Mouse (Mus musculus) mesoderm, embryonic 11.5 days (tissue): ENCODE data around the gene Agbl3.

Source experiments
- DNase-seq: peaks from one replicate; pipeline ENCODE4 v3.0.0-alpha.2; 2012; ENCODE audit warnings: low read depth, low spot score

Gene Agbl3

DNA sequence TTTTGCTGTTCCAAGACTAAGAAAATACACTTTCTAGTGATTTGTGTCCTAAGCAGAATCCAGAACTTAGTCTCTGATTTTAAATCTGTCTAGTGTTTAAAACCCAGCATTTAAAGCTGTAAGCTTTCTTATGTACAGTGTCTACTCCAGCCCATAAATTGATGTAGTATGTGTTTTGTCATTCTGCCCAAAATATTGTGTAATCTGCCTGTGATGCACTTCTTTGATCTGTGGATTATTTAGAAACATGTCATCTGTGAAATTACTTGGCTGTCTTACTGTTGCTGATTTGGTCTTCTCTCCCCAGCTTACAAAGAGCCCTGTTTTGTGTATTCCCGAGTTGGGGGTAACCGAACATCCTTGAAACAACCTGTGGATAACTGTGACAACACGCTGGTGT lies 17.7 kb downstream of the Agbl3 start:
- DNase-seq = no peak

DNA sequence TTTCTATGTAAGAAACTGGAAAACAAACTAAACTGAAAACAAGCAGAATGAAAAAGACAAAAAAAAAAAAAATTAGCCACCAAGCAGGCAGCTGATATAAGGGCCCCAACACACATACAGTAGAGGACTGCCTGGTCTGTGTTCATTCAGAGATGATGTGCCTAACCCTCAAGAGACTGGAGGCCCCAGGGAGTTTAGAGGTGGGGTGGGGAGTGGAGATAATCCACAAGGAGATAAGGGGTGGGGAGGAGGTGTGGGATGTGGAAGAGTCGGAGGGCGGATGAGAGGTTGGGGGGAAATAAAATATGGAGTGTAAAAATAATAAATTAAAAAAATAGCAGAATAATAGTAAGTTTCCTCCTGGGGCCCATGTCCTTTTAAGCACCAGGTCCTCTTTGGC lies 25.4 kb downstream of the Agbl3 start:
- DNase-seq = no peak

DNA sequence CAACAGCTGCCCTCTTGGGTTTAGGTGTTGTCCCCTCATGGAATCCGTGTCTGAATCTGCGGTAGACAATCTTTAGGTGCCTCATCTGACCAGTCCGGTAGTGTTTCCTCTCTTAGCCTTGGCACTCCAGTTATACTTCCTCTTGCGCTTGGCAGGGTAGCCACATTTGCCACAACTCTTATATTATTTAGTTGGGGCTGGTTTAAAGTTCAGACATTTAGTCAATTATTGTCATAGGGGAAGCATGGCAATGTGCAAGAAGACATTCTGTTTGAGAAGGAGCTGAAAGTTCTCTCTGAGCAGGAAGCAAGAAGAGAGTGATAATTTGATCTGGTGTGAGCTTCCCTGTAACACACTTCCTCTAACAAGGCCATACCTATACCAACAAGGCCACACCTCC lies 30.4 kb downstream of the Agbl3 start:
- DNase-seq = no peak

DNA sequence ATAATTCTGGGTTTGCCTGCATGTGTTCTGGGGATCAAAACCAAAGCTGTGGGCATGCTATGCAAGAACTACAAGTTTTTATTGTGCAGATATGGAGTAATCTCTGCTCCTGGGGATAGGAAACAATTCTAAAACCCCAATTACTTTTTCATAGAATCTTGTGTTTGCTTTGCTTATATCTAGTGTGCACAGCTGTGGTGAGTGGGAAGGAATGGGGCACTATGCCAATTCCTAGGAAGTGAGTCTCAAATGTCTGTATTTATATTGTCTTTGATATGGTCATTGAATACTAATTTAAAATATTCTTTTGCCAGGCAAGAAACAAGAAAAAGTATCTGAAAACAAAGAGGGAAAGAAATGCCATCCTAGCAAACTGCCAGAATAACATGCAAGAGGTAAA lies 44.2 kb downstream of the Agbl3 start:
- no peak for DNase-seq

DNA sequence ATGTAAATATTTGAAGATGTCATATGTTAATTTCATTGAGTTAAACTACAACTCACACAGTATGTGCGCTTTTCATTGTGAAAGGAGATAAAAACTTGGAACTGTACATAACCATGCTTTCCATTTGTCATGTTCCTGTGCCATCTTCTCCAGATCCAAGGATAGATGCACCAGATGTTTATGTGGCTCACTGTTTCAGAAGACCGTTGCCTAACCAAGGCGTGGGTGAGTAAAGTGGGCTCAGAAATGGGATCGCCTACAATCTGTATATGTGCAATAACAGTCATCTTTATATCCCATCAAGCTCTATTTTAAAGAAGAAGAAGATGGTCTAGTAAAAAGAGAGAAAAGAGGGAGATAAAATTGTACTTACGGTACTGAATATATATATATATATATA lies 52.1 kb downstream of the Agbl3 start:
- no peak for DNase-seq

DNA sequence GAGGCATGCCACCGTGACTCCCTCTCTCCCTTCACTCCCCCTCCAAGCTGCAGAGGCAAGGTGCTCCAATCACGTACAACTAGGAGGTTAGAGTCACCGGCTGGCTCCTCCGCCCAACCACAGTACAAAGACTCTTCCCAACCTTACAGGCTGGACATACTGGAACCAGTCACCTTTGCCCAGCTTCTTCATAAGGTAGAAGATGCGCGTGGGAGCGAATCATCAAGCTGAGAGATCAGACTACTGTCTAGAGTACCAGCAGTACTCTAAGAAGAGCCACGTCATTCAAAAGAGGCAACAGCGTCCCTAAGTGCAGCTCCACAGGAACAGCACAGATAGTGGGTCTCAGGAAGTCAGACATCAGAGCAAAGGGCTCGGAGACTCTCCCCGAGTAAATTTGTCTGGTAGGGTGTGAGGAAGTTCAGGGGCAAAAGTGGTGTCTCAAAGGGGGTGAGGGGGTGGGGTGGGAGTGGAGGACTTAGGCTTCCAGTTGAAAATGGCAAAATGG lies 81.4 kb downstream of the Agbl3 start:
- DNase-seq = no peak

DNA sequence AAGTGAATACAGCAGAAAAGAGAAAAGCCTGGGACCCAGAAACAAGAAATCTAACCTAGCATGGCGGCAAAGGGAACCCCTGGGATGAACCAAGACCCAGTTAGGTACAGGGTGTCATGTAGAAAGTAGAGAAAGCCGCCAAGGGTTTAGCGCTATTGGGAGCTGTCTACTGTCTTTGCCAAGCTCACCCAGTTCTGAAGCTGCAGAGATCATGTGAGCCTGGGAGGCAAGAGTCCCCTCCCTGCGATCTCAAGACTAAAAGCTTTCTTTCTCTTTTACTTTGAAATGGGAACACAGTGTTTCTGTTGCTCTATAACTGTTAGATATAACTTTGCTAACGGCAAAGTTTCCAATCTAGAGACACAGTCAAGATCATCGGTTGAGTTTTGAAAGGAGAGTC lies 82.1 kb downstream of the Agbl3 start:
- DNase-seq = no peak

DNA sequence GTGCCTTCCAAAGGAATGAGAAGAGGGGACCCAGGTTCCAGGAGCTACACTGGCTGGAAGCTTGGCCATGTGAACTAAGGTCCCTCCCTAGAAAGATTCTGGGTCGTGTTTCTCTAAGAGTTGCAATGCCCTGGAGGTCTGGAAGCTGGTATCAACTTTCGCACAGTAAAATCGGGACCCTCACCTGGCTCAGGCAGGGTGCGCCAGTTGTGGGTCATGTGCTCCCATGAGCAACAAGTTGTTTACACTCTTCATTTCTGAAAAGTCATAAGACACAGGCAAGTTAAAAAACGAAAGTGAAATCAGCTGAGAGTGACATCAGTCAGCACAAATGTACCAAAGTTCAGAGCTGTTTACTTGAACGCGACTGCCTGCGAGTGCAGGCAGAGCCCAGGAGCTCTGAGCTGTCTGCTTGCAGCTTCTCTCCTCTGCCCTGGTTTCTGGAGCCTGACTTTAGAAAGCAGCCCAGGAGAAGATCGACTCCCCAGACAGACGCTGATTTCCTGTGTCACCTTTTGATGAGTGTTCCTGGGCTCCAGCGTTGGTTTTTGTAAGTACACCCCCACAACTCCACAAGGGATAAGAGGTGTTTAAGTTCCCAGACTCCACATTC lies 82.7 kb downstream of the Agbl3 start, which contains the start of gene Tmem140:
Gene Tmem140, plus strand, starts transcription at position 356 of the 613 bp plus-strand sequence.
- no peak for DNase-seq

DNA sequence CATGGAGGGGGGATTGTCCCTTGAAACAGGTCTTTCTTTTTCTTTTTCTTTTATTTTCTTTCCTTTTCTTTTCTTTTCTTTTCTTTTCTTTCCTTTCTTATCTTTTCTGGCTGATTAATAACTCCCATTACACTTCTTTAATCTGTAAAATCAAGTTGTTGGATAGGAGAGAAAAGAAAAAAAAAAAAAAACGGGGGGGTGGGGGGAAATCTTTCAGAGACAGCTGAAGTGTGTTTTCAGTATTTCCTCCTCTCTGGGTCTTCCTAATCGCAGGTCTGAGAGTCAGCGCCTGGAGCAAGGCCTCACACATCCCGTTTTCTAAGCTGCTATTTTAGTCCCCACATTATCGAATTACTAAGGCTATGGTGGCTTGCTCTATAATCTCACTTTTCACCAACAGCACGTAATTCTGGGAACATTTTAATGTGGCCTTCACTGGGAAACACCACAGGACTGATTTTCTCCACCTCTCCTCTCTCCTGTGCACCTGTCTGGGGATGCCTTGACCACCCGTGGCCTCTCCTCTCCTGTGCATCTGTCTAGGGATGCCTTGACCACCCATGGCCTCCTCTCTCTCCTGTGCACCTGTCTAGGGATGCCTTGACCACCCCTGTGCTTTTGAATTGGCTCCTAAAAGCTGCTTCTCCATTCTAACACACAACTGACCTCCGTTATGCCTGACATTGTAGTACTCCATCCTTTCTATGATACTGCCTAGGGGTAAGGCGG lies 83.7 kb downstream of the Agbl3 start:
- no peak for DNase-seq

DNA sequence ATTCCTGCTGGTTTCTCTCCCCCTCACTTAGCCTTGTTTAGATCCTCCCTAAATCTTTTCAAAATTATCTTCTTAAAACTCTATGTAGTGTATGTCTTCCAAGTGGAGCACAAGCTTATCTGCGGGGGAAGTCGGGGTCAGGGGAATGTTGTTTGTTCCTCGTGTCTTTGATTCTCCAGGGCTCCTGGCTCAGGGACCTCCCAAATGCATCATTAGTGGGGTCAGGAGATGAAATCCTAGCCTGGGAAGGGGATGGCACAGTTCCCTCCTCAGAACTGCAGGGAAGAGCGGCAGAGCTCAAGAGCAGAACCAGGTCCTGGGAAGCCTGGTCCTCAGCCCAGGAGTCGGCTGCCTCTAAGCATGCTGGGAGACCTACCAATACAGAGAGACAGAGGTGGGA lies 85.0 kb downstream of the Agbl3 start:
- DNase-seq = no peak

DNA sequence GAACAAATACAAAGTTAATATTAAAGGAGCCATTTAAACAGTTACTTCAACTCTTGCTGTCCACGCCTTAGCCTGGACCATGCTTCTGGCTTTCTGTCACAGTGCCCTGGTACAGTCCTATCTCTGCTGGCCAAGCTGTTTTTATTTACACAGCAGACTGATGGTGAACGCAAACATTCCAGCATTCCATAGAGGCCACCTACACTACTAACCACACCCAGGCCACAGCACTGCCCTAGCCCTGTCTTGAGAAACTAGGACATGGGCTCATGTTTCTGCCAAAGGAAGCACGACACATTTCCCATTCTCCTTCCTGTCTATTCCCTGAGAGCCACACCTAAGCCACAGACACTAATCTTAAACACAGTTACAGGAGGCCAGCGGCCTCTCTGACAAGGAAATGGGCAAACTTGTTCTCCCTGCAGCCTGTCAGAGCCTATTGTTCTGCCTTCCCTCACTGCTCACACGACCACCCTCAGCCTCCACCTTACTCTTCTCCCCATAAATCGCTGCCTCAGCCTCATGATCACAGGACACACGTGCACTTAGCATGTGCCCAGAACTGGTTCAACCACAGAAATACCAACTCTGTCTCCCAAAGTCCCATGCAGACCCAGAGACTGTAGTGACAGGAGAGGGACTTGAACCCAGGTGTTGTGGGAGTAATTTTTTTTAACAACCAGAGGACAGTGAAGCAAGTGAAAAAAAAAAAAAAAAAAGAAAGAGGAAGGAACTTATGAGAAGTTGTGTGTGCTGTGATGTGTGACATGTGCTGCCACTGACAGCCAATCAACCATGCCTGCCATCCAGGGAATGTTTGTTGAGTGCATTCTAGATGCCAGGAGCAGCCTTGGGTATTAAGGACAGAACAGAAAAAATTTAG lies 85.7 kb downstream of the Agbl3 start:
- no peak for DNase-seq

DNA sequence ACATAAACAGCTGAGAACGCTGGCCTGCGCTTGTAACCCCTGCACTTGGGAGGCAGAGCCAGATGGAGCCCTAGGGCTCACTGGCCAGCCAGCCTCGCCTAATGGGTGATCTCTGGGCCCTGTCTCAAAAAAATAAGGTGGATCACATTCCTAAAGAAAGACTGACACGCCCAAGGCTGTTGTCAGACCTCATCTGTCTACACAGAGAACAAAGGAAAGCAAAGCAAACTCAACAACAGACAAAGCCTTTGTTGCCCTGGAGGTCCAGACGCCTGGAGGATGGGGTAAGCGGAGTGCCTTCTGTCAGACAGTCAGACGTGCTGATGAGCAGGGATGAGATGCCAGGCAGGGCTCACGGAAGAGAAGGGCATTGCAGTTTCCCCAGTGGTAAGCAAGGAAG lies 86.6 kb downstream of the Agbl3 start:
- DNase-seq = no peak

DNA sequence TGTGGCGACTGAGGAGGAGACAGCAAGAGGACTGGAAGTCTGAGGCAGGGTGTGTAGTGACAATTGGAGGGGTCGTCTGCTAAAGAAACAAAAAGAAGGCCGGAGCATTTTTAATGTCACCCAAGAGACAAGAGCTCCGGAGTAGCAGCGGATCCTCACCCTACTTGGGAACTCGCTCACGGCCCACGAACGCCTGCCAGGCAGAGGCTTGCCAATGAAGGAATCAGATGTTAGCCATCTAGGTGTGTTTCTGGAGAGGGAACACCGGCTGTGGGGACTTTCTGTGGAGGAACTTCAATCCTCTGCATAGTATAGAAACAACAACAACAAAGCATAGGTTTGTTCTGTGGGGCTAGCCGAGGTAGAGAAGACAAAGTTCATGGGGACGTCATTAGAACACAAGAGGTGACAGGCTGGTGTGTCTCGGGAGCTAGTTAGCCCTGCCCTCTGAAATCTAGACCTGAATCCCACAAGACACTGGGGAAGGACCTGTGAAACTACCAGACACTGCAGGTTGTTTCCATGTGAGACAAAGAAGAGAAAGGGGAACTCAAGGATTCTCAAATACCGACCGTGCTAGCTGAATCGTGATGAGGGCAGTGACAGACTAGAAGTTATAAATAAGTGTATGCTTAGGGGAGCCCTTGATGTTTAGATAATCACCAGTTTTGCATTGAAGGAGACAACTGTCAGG lies 87.2 kb downstream of the Agbl3 start:
- DNase-seq = no peak

DNA sequence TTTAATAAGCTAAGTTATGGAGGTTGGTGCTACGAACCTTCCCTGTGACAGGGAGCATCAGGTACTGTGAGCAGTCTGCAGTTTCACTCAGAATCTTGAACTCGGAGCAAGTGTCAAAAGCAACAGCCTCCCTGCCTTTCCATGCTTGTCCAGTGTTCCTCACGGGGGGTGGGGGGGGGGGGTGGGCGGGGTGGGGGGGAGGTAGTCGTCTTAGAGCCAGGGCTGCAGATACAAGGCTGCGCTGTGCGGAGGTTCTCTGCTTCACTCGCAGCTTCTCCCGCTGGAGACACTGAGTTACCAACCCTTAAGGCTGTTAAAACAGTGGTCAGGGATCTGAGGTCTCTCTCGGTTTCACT lies 87.7 kb downstream of the Agbl3 start:
- DNase-seq = no peak

DNA sequence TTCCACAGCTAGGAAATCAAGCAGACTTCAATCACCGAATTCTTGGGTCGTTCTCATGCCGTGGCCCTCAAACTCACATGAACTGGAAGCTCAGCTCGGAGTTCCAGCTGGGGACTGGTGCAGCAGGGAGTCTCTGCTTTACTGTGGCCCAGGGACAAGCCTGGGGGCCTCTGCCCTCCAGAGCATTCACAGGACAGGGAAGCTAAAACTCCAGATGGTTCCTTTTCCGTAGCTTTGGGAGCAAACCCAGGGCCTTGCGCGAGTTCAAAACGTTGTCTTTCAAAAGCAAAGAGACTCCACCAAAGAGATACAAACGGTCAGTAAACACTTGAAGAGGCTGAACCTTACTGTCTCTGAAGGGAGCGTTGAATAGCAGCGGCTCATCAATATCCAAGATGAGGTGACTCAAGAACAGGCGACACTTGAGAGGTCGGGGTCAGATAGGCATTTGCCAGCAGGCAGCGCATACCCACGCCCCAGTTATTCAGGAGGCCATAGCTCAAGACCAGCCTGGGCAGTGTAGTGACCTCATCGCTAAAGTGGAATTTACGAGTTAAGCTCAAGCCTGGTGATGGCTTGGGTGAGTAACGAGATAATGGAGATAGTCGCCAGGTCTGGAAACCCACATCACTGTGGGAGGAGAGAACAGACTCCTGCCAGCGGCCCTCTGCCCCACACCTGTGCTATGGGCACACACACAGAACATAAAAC lies 88.4 kb downstream of the Agbl3 start:
- DNase-seq = no peak

DNA sequence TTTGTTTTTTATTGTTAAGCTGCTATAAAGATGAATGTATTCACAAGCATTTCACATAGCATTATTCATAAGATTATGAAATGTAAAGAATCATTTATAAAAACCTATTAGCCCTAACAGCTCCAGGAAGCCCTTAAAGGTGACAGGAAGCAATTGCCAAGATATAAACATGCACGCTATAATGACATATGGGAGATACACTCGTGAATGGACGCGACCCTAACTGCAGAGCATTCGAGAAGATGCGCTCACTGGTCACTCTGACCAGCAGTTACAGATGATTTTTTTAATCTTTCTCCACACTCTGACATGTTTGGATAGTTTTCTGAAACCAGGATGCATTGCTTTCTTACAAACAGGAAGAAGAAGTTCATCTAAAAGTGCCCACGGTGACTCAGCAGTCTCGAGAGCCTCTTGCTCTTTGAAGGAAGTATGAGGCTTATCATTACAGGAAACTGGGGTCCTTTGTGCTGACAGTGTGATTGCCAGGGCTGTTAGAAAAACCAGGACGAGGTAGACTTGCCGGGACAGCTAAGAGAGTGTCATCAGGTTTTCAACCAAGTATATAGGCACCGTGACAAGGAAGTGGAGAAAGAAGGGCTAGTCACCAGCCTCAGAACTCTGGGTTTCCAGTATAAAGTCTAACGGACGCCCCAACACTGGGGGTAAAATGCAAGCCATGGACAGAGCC lies 89.1 kb downstream of the Agbl3 start:
- DNase-seq = no peak

DNA sequence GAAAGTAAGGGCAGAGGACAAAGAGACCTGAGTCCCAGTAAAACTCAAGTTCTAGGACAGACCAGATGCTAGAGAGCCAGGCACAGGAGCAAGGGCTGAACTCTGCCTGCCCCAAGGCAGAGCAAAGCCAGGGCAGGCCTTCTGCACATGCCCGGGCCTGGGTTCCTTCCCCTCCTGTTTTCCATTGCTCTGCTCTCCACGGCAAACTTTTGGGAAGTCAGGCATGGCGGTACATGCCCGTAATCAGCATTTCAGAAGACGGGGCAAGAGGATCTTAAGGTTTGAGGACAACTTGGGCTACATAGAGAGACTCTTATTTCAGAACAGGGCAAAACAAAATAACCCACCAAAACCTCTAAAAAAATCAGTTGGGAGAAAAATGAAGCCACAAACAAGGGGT lies 89.9 kb downstream of the Agbl3 start:
- no peak for DNase-seq

DNA sequence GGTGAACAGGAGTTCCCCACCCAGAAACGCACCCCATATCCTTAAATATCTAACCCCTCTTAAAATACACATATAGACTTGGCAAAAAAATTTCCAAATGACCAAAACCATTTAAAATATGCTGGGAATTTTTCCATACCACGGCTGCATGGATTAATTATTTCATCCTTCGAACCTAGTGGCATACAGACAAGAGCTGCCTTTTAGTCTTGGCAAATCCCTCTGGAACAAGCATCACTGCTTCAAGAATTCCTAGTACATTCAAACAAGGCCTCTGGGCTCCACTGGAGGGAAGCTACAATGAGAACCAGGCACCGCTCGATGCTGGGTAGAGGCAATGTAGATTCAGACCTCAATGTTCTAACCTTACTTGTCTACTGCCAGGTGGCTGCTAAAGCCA lies 90.5 kb downstream of the Agbl3 start:
- DNase-seq = no peak

DNA sequence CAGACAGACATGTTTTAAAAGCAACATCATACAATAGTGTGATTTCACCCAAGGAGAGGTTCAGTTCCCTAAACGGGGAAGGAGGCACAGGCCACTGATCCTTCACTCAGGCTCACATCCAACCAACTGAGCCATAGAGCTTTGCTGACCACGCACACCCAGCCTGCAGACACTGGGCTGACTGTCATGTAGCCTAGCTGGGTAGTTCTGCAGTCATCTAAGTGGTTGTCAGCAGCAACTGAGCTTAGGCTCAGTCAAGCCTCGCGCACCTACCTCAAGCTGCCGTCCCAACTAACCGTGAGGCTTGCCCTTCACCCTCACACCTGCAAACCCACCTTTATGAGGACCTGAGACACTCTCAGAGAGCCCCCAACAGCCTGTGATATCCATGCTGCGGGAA lies 91.7 kb downstream of the Agbl3 start:
- DNase-seq = no peak

DNA sequence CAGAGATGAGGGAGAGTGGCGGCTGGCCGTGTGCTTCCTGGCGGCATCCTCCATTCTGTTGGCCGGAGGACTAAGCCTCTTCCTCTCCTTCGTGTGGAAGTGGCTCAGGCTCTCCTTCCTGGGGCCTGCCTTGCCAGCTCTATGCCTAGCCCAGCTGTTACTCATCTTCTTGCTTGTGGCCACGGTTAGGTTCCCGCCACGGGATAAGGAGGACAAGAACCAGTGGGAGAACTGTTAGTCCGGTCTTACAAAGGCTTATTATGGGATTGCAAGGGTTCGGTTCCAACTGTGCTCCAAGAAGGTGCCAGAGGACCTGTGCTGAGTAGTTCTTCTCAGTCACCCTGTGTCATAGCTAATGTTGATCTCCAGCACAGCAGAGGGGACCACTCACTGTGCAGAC lies 92.6 kb downstream of the Agbl3 start:
- no peak for DNase-seq
